Mouse (Mus musculus): ENCODE measurements around the gene Pigs.

- TF ChIP-seq CTCF (IDR thresholded peaks at IDR 0.05; ENCODE audit: low read depth, low read length) (no peak), POLR2A (IDR thresholded peaks at IDR 0.05; ENCODE audit: borderline replicate concordance, low read depth, low read length) (no peak)
These were observed 58.4 kb downstream of the Pigs start, which contains the start of gene Foxn1 for GRCm38 (mm10) chr11:78386508-78387043.

Measured in bone marrow macrophage, adult 2 months (primary cell).